In genomic region chr2:4829007-4829406, GRCm38 (mm10) we compare ENCODE assay signal across 26 mouse cellular contexts. TPM values are rescaled to one million over a fixed set of nuclear protein-coding genes. Genes with fewer than 3 reads are reported as not detected.
DNase-seq lines count a peak whose midpoint lies in the region; ATAC-seq lines count a peak whose summit lies in the region.
"Had no signal": no experiment of that assay in that cellular context is flagged by ENCODE, and none has a peak within 500 bp of the region (broad histone marks: within the 10 kb centered on the region; RNA-seq: fewer than 3 reads in every experiment).

No protein-coding gene starts in this region.

- WGBS in kidney, embryonic 14.5 days = 59% methylated on average over 4 of the region's 4 CpGs
- 80% methylated on average over 4 of the region's 4 CpGs for WGBS in lung, embryonic 16.5 days
- WGBS in intestine, embryonic 16.5 days = 83% methylated on average over 4 of the region's 4 CpGs
- 79% methylated on average over 4 of the region's 4 CpGs for WGBS in stomach, embryonic 15.5 days

- H3K9me3 ChIP-seq in kidney, embryonic 14.5 days (ENCODE audit: control insufficient read depth, low read length) = no peaks in the 10 kb centered on the region
- no peaks in the 10 kb centered on the region for H3K9me3 ChIP-seq in lung, embryonic 16.5 days (ENCODE audit: control insufficient read depth, low read length)
- H3K9me3 ChIP-seq in intestine, embryonic 16.5 days (ENCODE audit: control insufficient read depth, low read length) = no peaks in the 10 kb centered on the region
- H3K9me3 ChIP-seq in stomach, embryonic 15.5 days = no peaks in the 10 kb centered on the region
- H3K9me3 ChIP-seq: forebrain, embryonic 13.5 days; G1E; heart, embryonic 10.5 days; limb, embryonic 10.5 days; liver, embryonic 15.5 days; megakaryocyte, embryonic 14.5 days; midbrain, embryonic 15.5 days had no signal

- H3K27ac ChIP-seq in kidney, embryonic 14.5 days (ENCODE audit: low read depth, low read length) = peak overlapping the region; percentile 42; the same call in 1 of the 2 replicates
- H3K27ac ChIP-seq in lung, embryonic 16.5 days (ENCODE audit: low read length) = peak overlapping the region; percentile 59
- peak overlapping the region; percentile 35; the same call in 1 of the 2 replicates for H3K27ac ChIP-seq in intestine, embryonic 16.5 days (ENCODE audit: low read length)
- peak overlapping the region; percentile 68 for H3K27ac ChIP-seq in stomach, embryonic 15.5 days
- H3K27ac ChIP-seq: forebrain, embryonic 13.5 days; heart, embryonic 10.5 days; limb, embryonic 10.5 days; liver, embryonic 15.5 days; midbrain, embryonic 15.5 days had no signal

- no peaks in the 10 kb centered on the region for H3K36me3 ChIP-seq in kidney, embryonic 14.5 days (ENCODE audit: control insufficient read depth, insufficient read depth, low read length)
- no peaks in the 10 kb centered on the region for H3K36me3 ChIP-seq in lung, embryonic 16.5 days (ENCODE audit: control insufficient read depth, insufficient read depth, low read length)
- H3K36me3 ChIP-seq in intestine, embryonic 16.5 days (ENCODE audit: control insufficient read depth, insufficient read depth, low read length) = no peaks in the 10 kb centered on the region
- H3K36me3 ChIP-seq in stomach, embryonic 15.5 days = no peaks in the 10 kb centered on the region
- H3K36me3 ChIP-seq: G1E; heart, embryonic 10.5 days; limb, embryonic 10.5 days; liver, embryonic 15.5 days; midbrain, embryonic 15.5 days had no signal

- H3K27me3 ChIP-seq in kidney, embryonic 14.5 days (ENCODE audit: control insufficient read depth, insufficient read depth, low read length) = no peaks in the 10 kb centered on the region
- no peaks in the 10 kb centered on the region for H3K27me3 ChIP-seq in lung, embryonic 16.5 days (ENCODE audit: control insufficient read depth, insufficient read depth, low read depth, low read length)
- H3K27me3 ChIP-seq in intestine, embryonic 16.5 days (replicated peaks; ENCODE audit: control insufficient read depth, insufficient read depth, low read length) = no peaks in the 10 kb centered on the region
- H3K27me3 ChIP-seq in stomach, embryonic 15.5 days (replicated peaks) = no peaks in the 10 kb centered on the region
- H3K27me3 ChIP-seq: CH12.LX; forebrain, embryonic 13.5 days; liver, embryonic 15.5 days; midbrain, embryonic 15.5 days; Patski had no signal

- H3K4me1 ChIP-seq in kidney, embryonic 14.5 days (ENCODE audit: control insufficient read depth, insufficient read depth, low read length) = no peaks in the 10 kb centered on the region
- peaks cover 7% of the 10 kb centered on the region; the same call in 1 of the 2 replicates for H3K4me1 ChIP-seq in lung, embryonic 16.5 days (replicated peaks; ENCODE audit: control insufficient read depth, insufficient read depth, low read length)
- H3K4me1 ChIP-seq in intestine, embryonic 16.5 days (ENCODE audit: control insufficient read depth, insufficient read depth, low read length) = peaks cover 19% of the 10 kb centered on the region
- peaks cover 8% of the 10 kb centered on the region; the same call in 1 of the 2 replicates for H3K4me1 ChIP-seq in stomach, embryonic 15.5 days
- H3K4me1 ChIP-seq: forebrain, embryonic 13.5 days; megakaryocyte, embryonic 14.5 days; midbrain, embryonic 15.5 days had no signal

- H3K4me3 ChIP-seq in kidney, embryonic 14.5 days (ENCODE audit: low read length) = no peak overlapping the region
- H3K4me3 ChIP-seq in lung, embryonic 16.5 days (ENCODE audit: low read length) = no peak overlapping the region
- H3K4me3 ChIP-seq in intestine, embryonic 16.5 days (ENCODE audit: low read length) = no peak overlapping the region
- H3K4me3 ChIP-seq in stomach, embryonic 15.5 days (replicated peaks) = no peak overlapping the region
- H3K4me3 ChIP-seq: erythroblast, embryonic 14.5 days; forebrain, embryonic 13.5 days; heart, embryonic 10.5 days; limb, embryonic 10.5 days; liver, embryonic 15.5 days; megakaryocyte, embryonic 14.5 days; midbrain, embryonic 15.5 days had no signal

- no peak overlapping the region for H3K9ac ChIP-seq in kidney, embryonic 14.5 days (ENCODE audit: low read depth, low read length)
- no peak overlapping the region for H3K9ac ChIP-seq in lung, embryonic 16.5 days (ENCODE audit: low read length)
- no peak overlapping the region for H3K9ac ChIP-seq in intestine, embryonic 16.5 days (ENCODE audit: low read depth, low read length)
- no peak overlapping the region for H3K9ac ChIP-seq in stomach, embryonic 15.5 days
- H3K9ac ChIP-seq: forebrain, embryonic 13.5 days; liver, embryonic 15.5 days; midbrain, embryonic 15.5 days had no signal

- DNase-seq in kidney, postnatal 4 days = no peak
- DNase-seq in lung, postnatal 36 days = no peak
- DNase-seq in urinary bladder, postnatal 10 days (ENCODE audit: low spot score) = no peak
- DNase-seq: adrenal gland, postnatal 36 days; B cell, adult 2 months; cerebellum, adult 9-11 months; heart, postnatal 4 days; kidney, adult 2 months; liver; lung, postnatal 14 days; thymus, postnatal 25 days had no signal

- H3K4me2 ChIP-seq in kidney, embryonic 14.5 days (replicated peaks; ENCODE audit: low read depth, low read length) = no peak overlapping the region
- no peak overlapping the region for H3K4me2 ChIP-seq in lung, embryonic 16.5 days (ENCODE audit: low read depth, low read length)
- H3K4me2 ChIP-seq in intestine, embryonic 16.5 days (ENCODE audit: low read depth, low read length) = no peak overlapping the region
- H3K4me2 ChIP-seq in stomach, embryonic 15.5 days = no peak overlapping the region
- H3K4me2 ChIP-seq: forebrain, embryonic 13.5 days; liver, embryonic 15.5 days; midbrain, embryonic 15.5 days had no signal

- no peak for ATAC-seq in kidney, embryonic 14.5 days (ENCODE audit: low FRiP score, low TSS enrichment)
- ATAC-seq in lung, embryonic 16.5 days (ENCODE audit: low read depth) = no peak
- peak; percentile 18 for ATAC-seq in intestine, embryonic 16.5 days
- no peak; the same call in 1 of the 2 replicates for ATAC-seq in stomach, embryonic 15.5 days (ENCODE audit: insufficient read depth, low FRiP score, low read depth)
- ATAC-seq: forebrain, embryonic 13.5 days; hindbrain, embryonic 16.5 days; midbrain, embryonic 15.5 days; Patski had no signal

RNA-seq across cellular contexts. Expression of gene Sephs1, which starts 52.4 kb away (rescaled TPM):
- polyA plus RNA-seq in kidney, embryonic 14.5 days (2014; fragmentation: Nextera tagmentation; extraction: Ambion mirVana) = 47.3 and 122 TPM in 2 replicates
- 85.6 and 89.5 TPM in 2 replicates for polyA plus RNA-seq in lung, embryonic 16.5 days (2015; fragmentation: Nextera tagmentation; extraction: Ambion mirVana)
- 48.7 and 51.5 TPM in 2 replicates for polyA plus RNA-seq in intestine, embryonic 16.5 days (2015; fragmentation: Nextera tagmentation; extraction: Ambion mirVana)
- polyA plus RNA-seq in stomach, embryonic 15.5 days (2015; fragmentation: Nextera tagmentation; extraction: Ambion mirVana) = 59.8 and 61.2 TPM in 2 replicates
